Mouse (Mus musculus) hindbrain, embryonic 14.5 days (tissue): ENCODE data around the gene Ffar1. TPM values are rescaled to one million over a fixed set of nuclear protein-coding genes. Genes with fewer than 3 reads are reported as not detected.

ENCODE experiments used
- ATAC-seq: fragments of 200-750 bp; cut with Nextera tagmentation; 2 replicates; pipeline ENCODE4 v1.8.0; 2017; ENCODE audit warnings: moderate number of reproducible peaks, mild to moderate bottlenecking, moderate TSS enrichment, moderate library complexity; ENCODE audit not compliant: low FRiP score
- DNase-seq: peaks from one replicate; pipeline ENCODE4 v3.0.0-alpha.2; 2015; ENCODE audit warnings: low spot score
- H3K27ac ChIP-seq: fragments of 300-500 bp; sonication (generic); 2 replicates; pipeline ENCODE4 v1.5.1; 2014; ENCODE audit warnings: mild to moderate bottlenecking, moderate library complexity
- H3K27me3 ChIP-seq: fragments of 300-500 bp; sonication (generic); 2 replicates; pipeline ENCODE4 v1.6.1; 2014; ENCODE audit warnings: mild to moderate bottlenecking, low read length, mixed read lengths; ENCODE audit not compliant: control insufficient read depth, insufficient read depth
- H3K36me3 ChIP-seq: fragments of 300-500 bp; sonication (generic); replicated peaks from 2 replicates; pipeline ENCODE4 v1.6.1; 2014; ENCODE audit not compliant: control insufficient read depth, insufficient read depth
- H3K4me1 ChIP-seq: fragments of 300-500 bp; sonication (generic); replicated peaks from 2 replicates; pipeline ENCODE4 v1.6.1; 2014; ENCODE audit warnings: antibody characterized with exemption, low read length, mixed read lengths; ENCODE audit not compliant: control insufficient read depth, insufficient read depth
- H3K4me2 ChIP-seq: fragments of 300-500 bp; sonication (generic); replicated peaks from 2 replicates; pipeline ENCODE4 v1.6.1; 2014; ENCODE audit warnings: mild to moderate bottlenecking, moderate library complexity
- H3K4me3 ChIP-seq: fragments of 300-500 bp; sonication (generic); replicated peaks from 2 replicates; pipeline ENCODE4 v1.5.1; 2014; ENCODE audit warnings: mild to moderate bottlenecking, low read length
- H3K9ac ChIP-seq: fragments of 300-500 bp; sonication (generic); 2 replicates; pipeline ENCODE4 v1.6.1; 2014
- H3K9me3 ChIP-seq: fragments of 300-500 bp; sonication (generic); 2 replicates; pipeline ENCODE4 v1.6.1; 2016; ENCODE audit warnings: low read length; ENCODE audit not compliant: control insufficient read depth
- WGBS: fragments of 180-500 bp; shearing (Covaris S2); extraction: QIAGEN DNeasy Blood & Tissue Kit; methylation state at CpG from one replicate; pipeline ENCODE4 v1.1.7; 2014; 5-methylcytosine and 5-hydroxymethylcytosine counted together
- polyA plus RNA-seq: library from polyadenylated mRNA; unstranded; fragments of >200 nt; fragmentation: Nextera tagmentation; extraction: Ambion mirVana; gene quantifications from 2 replicates; pipeline ENCODE4 v1.2.1, GENCODE M21; 2014

Gene Ffar1
- polyA plus RNA-seq, 1 experiment from 2014 or later = not detected

- DNase-seq (peak; percentile 83), ATAC-seq (peak; percentile 68; the same call in 1 of the 2 replicates)
- Histone ChIP-seq H3K9ac (no peak overlapping the region), H3K4me2 (peak overlapping the region; percentile 48), H3K4me3 (peak overlapping the region; percentile 18; the same call in 1 of the 2 replicates), H3K36me3 (no peaks in the 10 kb centered on the region), H3K4me1 (no peaks in the 10 kb centered on the region), H3K27me3 (no peaks in the 10 kb centered on the region), H3K9me3 (no peaks in the 10 kb centered on the region), H3K27ac (no peak overlapping the region)
- WGBS = 14% methylated on average over 16 of the region's 16 CpGs
Observed at GRCm38 (mm10) chr7:30859635-30860402, 1.5 kb downstream of the Ffar1 start.

GRCm38 (mm10) chr7:30859290-30859634, 2.1 kb downstream of the Ffar1 start:
- Histone ChIP-seq H3K4me2 (no peak overlapping the region), H3K9me3 (no peaks in the 10 kb centered on the region), H3K4me3 (no peak overlapping the region), H3K9ac (no peak overlapping the region), H3K27ac (no peak overlapping the region), H3K36me3 (no peaks in the 10 kb centered on the region), H3K27me3 (peaks cover 3% of the 10 kb centered on the region; the same call in 1 of the 2 replicates), H3K4me1 (no peaks in the 10 kb centered on the region)
- peak; percentile 81 for DNase-seq
- peak; percentile 75 for ATAC-seq

DNA sequence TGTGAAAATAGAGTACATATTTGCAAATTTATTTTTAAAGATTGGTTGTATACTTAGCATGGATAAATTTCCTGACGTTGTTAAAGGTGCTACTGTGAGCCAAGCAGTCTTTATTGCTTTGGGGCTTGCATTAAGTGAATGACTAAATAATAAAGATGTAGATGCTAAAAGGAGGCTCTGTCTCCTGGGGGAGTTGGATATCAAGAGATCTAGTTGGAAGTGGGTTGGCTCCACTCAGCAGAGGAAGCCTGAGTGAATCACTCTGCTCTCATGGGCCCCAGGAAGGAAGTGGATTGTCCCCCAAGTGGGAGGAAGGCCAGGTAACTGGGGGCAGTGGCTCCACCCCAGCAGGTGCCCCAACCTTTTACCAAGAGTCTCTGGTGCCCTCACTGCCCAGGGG, 3.6 kb downstream of the Ffar1 start:
- no peaks in the 10 kb centered on the region for H3K9me3 ChIP-seq
- 71% methylated on average over 1 of the region's 1 CpGs for WGBS

GRCm38 (mm10) chr7:30856078-30856477, 5.3 kb downstream of the Ffar1 start, which contains the start of gene Ffar3:
Gene Ffar3, minus strand, starts transcription at chr7:30856178.
- Histone ChIP-seq H3K4me1 (no peaks in the 10 kb centered on the region), H3K36me3 (no peaks in the 10 kb centered on the region), H3K4me3 (no peak within 1 kb of the TSS), H3K27me3 (peaks cover 3% of the 10 kb centered on the region; the same call in 1 of the 2 replicates), H3K9me3 (no peaks in the 10 kb centered on the region), H3K9ac (no peak within 1 kb of the TSS), H3K27ac (no peak within 1 kb of the TSS), H3K4me2 (no peak within 1 kb of the TSS)
- no peak for DNase-seq
- 80% methylated on average over 6 of the region's 6 CpGs for WGBS
- ATAC-seq = no peak

More for the DNA sequence above, 3.6 kb downstream of the Ffar1 start:
- H3K4me3 ChIP-seq = no peak overlapping the region
- no peaks in the 10 kb centered on the region for H3K4me1 ChIP-seq
- no peak overlapping the region for H3K4me2 ChIP-seq
- no peak overlapping the region for H3K9ac ChIP-seq
- H3K27ac ChIP-seq = no peak overlapping the region
- peaks cover 3% of the 10 kb centered on the region; the same call in 1 of the 2 replicates for H3K27me3 ChIP-seq
- H3K36me3 ChIP-seq = no peaks in the 10 kb centered on the region
- ATAC-seq = no peak
- no peak for DNase-seq

- WGBS = 75% methylated on average over 1 of the region's 1 CpGs
- DNase-seq (no peak), ATAC-seq (no peak)
- no peak overlapping the region for H3K27ac ChIP-seq
- no peak overlapping the region for H3K4me2 ChIP-seq
- no peaks in the 10 kb centered on the region for H3K9me3 ChIP-seq
- H3K4me1 ChIP-seq = no peaks in the 10 kb centered on the region
- peaks cover 3% of the 10 kb centered on the region; the same call in 1 of the 2 replicates for H3K27me3 ChIP-seq
- H3K4me3 ChIP-seq = no peak overlapping the region
- H3K9ac ChIP-seq = no peak overlapping the region
- no peaks in the 10 kb centered on the region for H3K36me3 ChIP-seq
Observed at GRCm38 (mm10) chr7:30851421-30851820, 9.9 kb downstream of the Ffar1 start.

DNA sequence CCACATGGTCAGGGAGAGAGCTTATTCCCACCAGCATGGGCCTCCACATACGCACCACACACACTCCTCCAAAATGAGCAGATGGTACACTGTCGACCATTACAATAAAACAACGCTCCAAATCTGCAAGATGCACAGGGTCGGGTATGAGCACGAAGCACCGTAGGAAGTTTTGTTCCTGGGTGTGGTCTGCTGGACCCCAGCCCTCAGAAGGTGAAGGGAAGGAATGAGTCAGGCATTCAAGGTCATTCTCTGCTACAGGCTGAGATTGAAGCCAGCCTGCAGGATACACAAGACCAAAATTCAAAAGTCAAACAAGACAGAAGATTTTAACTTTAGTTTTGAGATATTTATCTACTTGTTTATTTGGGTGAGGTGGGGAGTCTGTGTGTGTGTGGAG, 13.4 kb downstream of the Ffar1 start:
- no peaks in the 10 kb centered on the region for H3K4me1 ChIP-seq
- no peak for DNase-seq

DNA sequence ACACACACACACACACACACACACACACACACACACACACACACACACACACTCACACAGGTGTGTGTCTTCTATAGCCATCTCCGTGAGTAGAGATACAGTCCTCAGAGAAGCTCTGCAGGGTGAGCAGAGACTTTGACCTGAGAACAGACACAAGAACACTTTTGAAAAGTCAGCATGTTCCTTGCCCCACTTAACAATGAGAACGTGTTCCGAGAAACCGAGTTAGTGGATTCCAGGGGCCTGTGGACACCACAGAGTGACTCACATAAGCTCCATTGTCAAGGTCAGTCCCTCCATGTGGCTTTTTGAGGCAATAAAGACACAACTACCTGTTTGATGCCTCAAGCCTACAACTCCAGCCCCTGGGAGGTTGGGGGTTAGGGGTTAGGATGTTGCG, 14.0 kb downstream of the Ffar1 start:
- 78% methylated on average over 5 of the region's 5 CpGs for WGBS
- no peak overlapping the region for H3K27ac ChIP-seq
- no peak overlapping the region for H3K4me3 ChIP-seq
- DNase-seq = no peak
- H3K9me3 ChIP-seq = no peaks in the 10 kb centered on the region
- H3K27me3 ChIP-seq = no peaks in the 10 kb centered on the region
- H3K4me2 ChIP-seq = no peak overlapping the region
- ATAC-seq = no peak
- no peak overlapping the region for H3K9ac ChIP-seq
- no peaks in the 10 kb centered on the region for H3K36me3 ChIP-seq
- H3K4me1 ChIP-seq = no peaks in the 10 kb centered on the region

More for the DNA sequence above, 13.4 kb downstream of the Ffar1 start:
- Histone ChIP-seq H3K9ac (no peak overlapping the region), H3K27me3 (no peaks in the 10 kb centered on the region), H3K27ac (no peak overlapping the region), H3K36me3 (no peaks in the 10 kb centered on the region), H3K4me3 (no peak overlapping the region), H3K4me2 (no peak overlapping the region), H3K9me3 (no peaks in the 10 kb centered on the region)
- 77% methylated on average over 6 of the region's 6 CpGs for WGBS
- ATAC-seq = no peak

DNA sequence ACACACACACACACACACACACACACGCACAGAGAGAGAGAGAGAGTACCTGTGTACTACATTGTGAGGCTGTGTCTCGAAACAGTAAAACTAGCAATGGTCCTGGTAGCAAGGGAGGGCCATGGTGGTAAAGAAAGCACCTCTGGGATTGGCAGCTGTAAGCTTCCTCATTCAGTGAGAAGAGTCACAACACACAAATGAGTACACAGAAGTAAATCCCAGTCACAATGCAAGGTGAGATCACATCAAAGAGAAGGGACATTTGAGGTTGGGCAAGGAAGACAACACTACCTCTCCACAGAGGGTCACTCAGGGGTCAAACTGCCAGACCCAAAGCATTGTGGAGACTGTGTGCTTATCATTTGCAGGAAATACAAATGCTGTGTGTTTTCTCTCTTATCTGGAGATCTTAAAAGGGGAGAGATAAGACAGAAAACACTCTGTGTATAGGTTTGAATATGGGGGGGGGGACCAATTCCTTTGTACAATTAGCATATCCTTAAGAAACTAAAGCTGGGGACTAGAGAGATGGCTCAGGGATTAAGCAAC, 14.8 kb downstream of the Ffar1 start:
- no peak overlapping the region for H3K4me3 ChIP-seq
- no peak for ATAC-seq
- no peaks in the 10 kb centered on the region for H3K27me3 ChIP-seq
- no peak for DNase-seq
- no peaks in the 10 kb centered on the region for H3K9me3 ChIP-seq
- H3K27ac ChIP-seq = no peak overlapping the region
- no peak overlapping the region for H3K4me2 ChIP-seq
- WGBS = 69% methylated on average over 2 of the region's 2 CpGs
- H3K9ac ChIP-seq = no peak overlapping the region
- no peaks in the 10 kb centered on the region for H3K36me3 ChIP-seq
- no peaks in the 10 kb centered on the region for H3K4me1 ChIP-seq

GRCm38 (mm10) chr7:30844676-30845297, 16.6 kb downstream of the Ffar1 start:
- H3K4me3 ChIP-seq = no peak overlapping the region
- DNase-seq (no peak), ATAC-seq (peak; percentile 48; the same call in 1 of the 2 replicates)
- H3K27ac ChIP-seq = peak overlapping the region; percentile 79
- 25% methylated on average over 7 of the region's 7 CpGs for WGBS
- H3K36me3 ChIP-seq = no peaks in the 10 kb centered on the region
- H3K9me3 ChIP-seq = no peaks in the 10 kb centered on the region
- no peak overlapping the region for H3K9ac ChIP-seq
- H3K4me2 ChIP-seq = no peak overlapping the region
- H3K27me3 ChIP-seq = no peaks in the 10 kb centered on the region
- H3K4me1 ChIP-seq = no peaks in the 10 kb centered on the region
